Mouse (Mus musculus) E14TG2a.4 (cell line): ENCODE results near the gene Ier3.

Experiments
- H3K27me3 ChIP-seq: 2 replicates; pipeline ENCODE4 v1.6.1; 2014; ENCODE audit warnings: low read length, control low read depth; ENCODE audit not compliant: insufficient read depth
- H3K36me3 ChIP-seq: 2 replicates; pipeline ENCODE4 v1.6.1; 2014; ENCODE audit warnings: low read length, control low read depth; ENCODE audit not compliant: insufficient read depth
- H3K4me1 ChIP-seq: replicated peaks from 2 replicates; pipeline ENCODE4 v1.6.1; 2014; ENCODE audit warnings: low read depth, low read length, control low read depth
- H3K4me3 ChIP-seq: replicated peaks from 2 replicates; pipeline ENCODE4 v1.5.1; 2014; ENCODE audit warnings: mild to moderate bottlenecking, low read length
- H3K9me3 ChIP-seq: 2 replicates; pipeline ENCODE4 v1.6.1; 2014; ENCODE audit warnings: low read length, control low read depth
- CTCF ChIP-seq: conservative IDR thresholded peaks from 2 replicates; pipeline ENCODE4 v1.5.1; 2014; ENCODE audit warnings: low read length
- NANOG ChIP-seq: IDR thresholded peaks from 2 replicates; pipeline ENCODE4 v1.6.1; 2014; ENCODE audit warnings: borderline replicate concordance, low read length, mixed read lengths
- POU5F1 ChIP-seq: IDR thresholded peaks from 2 replicates; pipeline ENCODE4 v1.6.1; 2014; ENCODE audit warnings: low read length, borderline replicate concordance

The Ier3 gene

GRCm38 (mm10) chr17:35866281-35866831 is 44.9 kb downstream of the Ier3 start:
- Histone ChIP-seq H3K36me3 (peaks cover 33% of the 10 kb centered on the region), H3K4me1 (peaks cover 86% of the 10 kb centered on the region), H3K27me3 (peaks cover 11% of the 10 kb centered on the region), H3K4me3 (peak overlapping the region; percentile 88), H3K9me3 (no peaks in the 10 kb centered on the region)
- TF ChIP-seq NANOG (no peak), POU5F1 (no peak), CTCF (no peak)

GRCm38 (mm10) chr17:35866911-35867890 is 45.7 kb downstream of the Ier3 start:
- peaks cover 39% of the 10 kb centered on the region for H3K36me3 ChIP-seq
- TF ChIP-seq POU5F1 (no peak), CTCF (0 out of 2 replicates have a peak, but pooled peaks have one; percentile 4), NANOG (no peak)
- peak overlapping the region; percentile 88 for H3K4me3 ChIP-seq
- H3K27me3 ChIP-seq: peaks cover 11% of the 10 kb centered on the region
- peaks cover 86% of the 10 kb centered on the region for H3K4me1 ChIP-seq
- H3K9me3 ChIP-seq: no peaks in the 10 kb centered on the region

- TF ChIP-seq NANOG (no peak), CTCF (no peak), POU5F1 (no peak)
- Histone ChIP-seq H3K36me3 (peaks cover 45% of the 10 kb centered on the region), H3K4me3 (peak overlapping the region; percentile 88)
Measured at GRCm38 (mm10) chr17:35868165-35868820, 46.8 kb downstream of the Ier3 start.

GRCm38 (mm10) chr17:35868961-35869345 is 47.5 kb downstream of the Ier3 start:
- Histone ChIP-seq H3K27me3 (peaks cover 11% of the 10 kb centered on the region), H3K4me3 (peak overlapping the region; percentile 88), H3K9me3 (no peaks in the 10 kb centered on the region), H3K36me3 (peaks cover 43% of the 10 kb centered on the region), H3K4me1 (peaks cover 82% of the 10 kb centered on the region)
- TF ChIP-seq CTCF (no peak), POU5F1 (no peak), NANOG (no peak)

More at GRCm38 (mm10) chr17:35868165-35868820, 46.8 kb downstream of the Ier3 start:
- H3K4me1 ChIP-seq: peaks cover 84% of the 10 kb centered on the region
- H3K27me3 ChIP-seq: peaks cover 11% of the 10 kb centered on the region
- no peaks in the 10 kb centered on the region for H3K9me3 ChIP-seq

GRCm38 (mm10) chr17:35869346-35870067 is 48.0 kb downstream of the Ier3 start:
- Histone ChIP-seq H3K27me3 (peaks cover 11% of the 10 kb centered on the region), H3K4me1 (peaks cover 82% of the 10 kb centered on the region), H3K4me3 (peak overlapping the region; percentile 88), H3K36me3 (peaks cover 47% of the 10 kb centered on the region), H3K9me3 (no peaks in the 10 kb centered on the region)
- TF ChIP-seq POU5F1 (no peak), NANOG (no peak), CTCF (no peak)

GRCm38 (mm10) chr17:35870151-35870883 is 48.8 kb downstream of the Ier3 start:
- Histone ChIP-seq H3K4me1 (peaks cover 81% of the 10 kb centered on the region), H3K27me3 (peaks cover 11% of the 10 kb centered on the region), H3K36me3 (peaks cover 55% of the 10 kb centered on the region), H3K9me3 (no peaks in the 10 kb centered on the region), H3K4me3 (peak overlapping the region; percentile 88)
- TF ChIP-seq NANOG: no peak
- no peak for TF ChIP-seq POU5F1
- no peak for TF ChIP-seq CTCF

GRCm38 (mm10) chr17:35870884-35871696 is 49.6 kb downstream of the Ier3 start:
- H3K4me1 ChIP-seq: peaks cover 81% of the 10 kb centered on the region
- no peaks in the 10 kb centered on the region for H3K9me3 ChIP-seq
- peak overlapping the region; percentile 88 for H3K4me3 ChIP-seq
- H3K36me3 ChIP-seq: peaks cover 59% of the 10 kb centered on the region
- peaks cover 11% of the 10 kb centered on the region for H3K27me3 ChIP-seq
- TF ChIP-seq CTCF (peak; percentile 85), POU5F1 (no peak)
